Mouse (Mus musculus): ENCODE data around the gene Gm20388.

GRCm38 (mm10) chr8:123043941-123044340 lies 3133.3 kb downstream of the Gm20388 start:
- TF ChIP-seq CTCF (IDR thresholded peaks at IDR 0.05; ENCODE audit: control insufficient read depth, insufficient read depth, low read length) = no peak
- no peak for TF ChIP-seq POLR2A (IDR thresholded peaks at IDR 0.05; ENCODE audit: borderline replicate concordance, control insufficient read depth, low read depth, low read length)

Measured in bone marrow, adult 2 months (tissue).